Mouse (Mus musculus) lung, embryonic 16.5 days (tissue): ENCODE data around the gene Nicn1. TPM values are rescaled to one million over a fixed set of nuclear protein-coding genes. Genes with fewer than 3 reads are reported as not detected.

Experiments
- ATAC-seq: fragments of 200-750 bp; cut with Nextera tagmentation; 2 replicates; pipeline ENCODE4 v1.8.0; 2017; ENCODE audit warnings: low read depth, mild to moderate bottlenecking, moderate library complexity
- H3K27ac ChIP-seq: fragments of 300-500 bp; sonication (generic); 2 replicates; pipeline ENCODE4 v1.5.1; 2014; ENCODE audit warnings: mild to moderate bottlenecking, control low read depth, low read length
- H3K27me3 ChIP-seq: fragments of 300-500 bp; sonication (generic); 2 replicates; pipeline ENCODE4 v1.6.1; 2014; ENCODE audit warnings: low read depth, low read length, mixed read lengths; ENCODE audit not compliant: control insufficient read depth, insufficient read depth
- H3K36me3 ChIP-seq: fragments of 300-500 bp; sonication (generic); 2 replicates; pipeline ENCODE4 v1.6.1; 2014; ENCODE audit warnings: low read length; ENCODE audit not compliant: control insufficient read depth, insufficient read depth
- H3K4me1 ChIP-seq: fragments of 300-500 bp; sonication (generic); replicated peaks from 2 replicates; pipeline ENCODE4 v1.6.1; 2014; ENCODE audit warnings: low read length, mixed read lengths; ENCODE audit not compliant: control insufficient read depth, insufficient read depth
- H3K4me2 ChIP-seq: fragments of 300-500 bp; sonication (generic); 2 replicates; pipeline ENCODE4 v1.6.1; 2014; ENCODE audit warnings: low read depth, low read length, control low read depth
- H3K4me3 ChIP-seq: fragments of 300-500 bp; sonication (generic); 2 replicates; pipeline ENCODE4 v1.5.1; 2014; ENCODE audit warnings: mild to moderate bottlenecking, low read length, control low read depth
- H3K9ac ChIP-seq: fragments of 300-500 bp; sonication (generic); 2 replicates; pipeline ENCODE4 v1.6.1; 2014; ENCODE audit warnings: low read length, control low read depth
- H3K9me3 ChIP-seq: fragments of 300-500 bp; sonication (generic); 2 replicates; pipeline ENCODE4 v1.6.1; 2016; ENCODE audit warnings: low read length; ENCODE audit not compliant: control insufficient read depth
- WGBS: fragments of 180-500 bp; shearing (Covaris S2); extraction: QIAGEN DNeasy Blood & Tissue Kit; methylation state at CpG from one replicate; pipeline ENCODE4 v1.1.7; 2014; 5-methylcytosine and 5-hydroxymethylcytosine counted together
- polyA plus RNA-seq: library from polyadenylated mRNA; unstranded; fragments of >200 nt; fragmentation: Nextera tagmentation; extraction: Ambion mirVana; gene quantifications from 2 replicates; pipeline ENCODE4 v1.2.1, GENCODE M21; 2015

The Nicn1 gene
- 36.8 and 41.6 TPM in 2 replicates for polyA plus RNA-seq

DNA sequence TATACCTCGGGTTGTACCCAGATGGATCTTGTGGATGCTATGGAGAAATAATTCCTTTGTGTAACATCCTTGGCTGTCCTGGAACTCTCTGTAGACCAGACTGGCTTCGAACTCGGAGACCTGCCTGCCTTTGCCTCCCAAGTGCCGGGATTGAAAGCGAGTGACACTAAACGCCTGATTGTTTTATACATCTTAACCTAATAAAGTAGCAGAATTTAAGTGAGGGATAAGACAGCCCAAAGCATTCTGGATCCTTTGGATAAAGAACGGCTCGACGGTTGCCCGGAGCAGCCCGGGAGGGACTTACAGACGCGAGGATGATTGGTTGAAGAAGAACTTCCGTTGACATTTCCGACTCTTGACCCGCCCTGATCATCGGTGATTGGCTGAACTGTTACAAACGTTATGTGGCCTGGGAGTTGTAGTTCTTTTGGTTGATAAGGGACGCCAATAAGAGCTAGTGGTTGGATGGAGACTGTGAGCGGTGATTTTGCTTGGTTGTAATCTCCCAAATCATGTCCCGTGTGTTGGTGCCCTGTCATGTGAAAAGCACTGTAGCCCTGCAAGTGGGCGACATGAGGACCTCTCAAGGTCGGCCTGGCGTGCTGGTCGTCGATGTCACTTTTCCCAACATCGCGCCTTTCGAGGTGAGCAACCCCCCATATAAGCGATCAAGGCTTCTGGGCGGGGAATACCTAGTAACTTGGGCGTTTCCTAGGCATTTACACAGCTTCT lies at the start of gene Nicn1:
Gene Nicn1 (plus strand): TSS at position 414 of the 735 bp plus-strand sequence.
- H3K4me3 ChIP-seq, result peak within 1 kb of the TSS; percentile 76
- H3K4me1 ChIP-seq, result peaks cover 7% of the 10 kb centered on the region
- peak within 1 kb of the TSS; percentile 81 for H3K4me2 ChIP-seq
- peak within 1 kb of the TSS; percentile 72 for H3K9ac ChIP-seq
- H3K36me3 ChIP-seq, result peaks cover 4% of the 10 kb centered on the region; the same call in 1 of the 2 replicates
- no peaks in the 10 kb centered on the region for H3K9me3 ChIP-seq
- peak within 1 kb of the TSS; percentile 76 for H3K27ac ChIP-seq
- ATAC-seq, result peak; percentile 99
- no peaks in the 10 kb centered on the region for H3K27me3 ChIP-seq
- under 1% methylated on average over 32 of the region's 32 CpGs for WGBS

DNA sequence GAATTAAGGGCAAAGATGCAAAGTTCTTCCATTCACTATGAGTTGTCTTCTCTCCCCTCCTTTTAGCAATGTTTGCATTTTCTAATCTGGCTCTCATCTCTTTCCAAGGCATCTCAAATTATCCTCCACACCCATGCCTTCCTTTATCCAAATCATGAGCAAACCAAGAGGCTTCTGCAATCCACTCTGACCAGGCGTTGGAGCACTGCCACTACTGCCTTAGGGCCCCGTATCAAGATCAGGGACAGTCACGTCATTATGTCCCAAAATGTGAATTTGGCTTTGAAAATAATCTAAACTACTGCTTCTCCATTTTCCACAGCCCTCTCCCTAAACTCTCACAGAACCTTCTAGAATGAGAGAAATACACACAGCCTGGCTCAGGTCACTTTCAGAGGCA lies 45.7 kb upstream of the Nicn1 start:
- H3K9ac ChIP-seq, result no peak overlapping the region
- ATAC-seq, result no peak
- no peak overlapping the region for H3K4me2 ChIP-seq
- WGBS, result 76% methylated on average over 3 of the region's 3 CpGs
- H3K36me3 ChIP-seq, result peaks cover 5% of the 10 kb centered on the region; the same call in 1 of the 2 replicates
- no peaks in the 10 kb centered on the region for H3K27me3 ChIP-seq
- H3K4me1 ChIP-seq, result peaks cover 7% of the 10 kb centered on the region
- no peak overlapping the region for H3K4me3 ChIP-seq
- H3K9me3 ChIP-seq, result no peaks in the 10 kb centered on the region
- H3K27ac ChIP-seq, result no peak overlapping the region

- Histone ChIP-seq H3K36me3 (peaks cover 5% of the 10 kb centered on the region; the same call in 1 of the 2 replicates), H3K27me3 (no peaks in the 10 kb centered on the region), H3K4me3 (no peak overlapping the region), H3K27ac (no peak overlapping the region), H3K4me1 (peaks cover 4% of the 10 kb centered on the region), H3K9me3 (no peaks in the 10 kb centered on the region), H3K9ac (no peak overlapping the region), H3K4me2 (no peak overlapping the region)
- WGBS, result 61% methylated on average over 3 of the region's 3 CpGs
- ATAC-seq, result no peak
These were observed 45.2 kb upstream of the Nicn1 start for GRCm38 (mm10) chr9:108244984-108245383.

DNA sequence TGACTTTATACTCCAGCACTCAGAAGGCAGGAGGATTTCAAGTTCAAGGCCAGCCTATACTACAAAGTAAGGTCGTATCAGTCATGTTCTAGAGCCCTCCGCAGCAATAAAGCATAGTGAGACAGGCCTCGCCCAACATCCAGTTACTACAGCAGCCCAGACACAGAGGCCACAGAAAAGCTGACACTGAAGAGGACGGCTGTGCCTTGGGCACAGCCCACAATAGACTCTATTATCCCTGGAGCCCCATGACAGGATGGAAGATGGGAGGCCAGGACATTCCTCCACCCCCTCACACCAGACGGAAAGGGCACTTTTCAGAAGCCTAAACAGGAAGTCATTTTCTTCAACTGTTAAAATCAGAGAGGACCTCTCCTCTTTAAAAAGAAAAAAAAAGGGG lies 41.3 kb upstream of the Nicn1 start:
- Histone ChIP-seq H3K36me3 (peaks cover 17% of the 10 kb centered on the region; the same call in 1 of the 2 replicates), H3K27ac (no peak overlapping the region), H3K4me2 (no peak overlapping the region), H3K9me3 (no peaks in the 10 kb centered on the region), H3K9ac (no peak overlapping the region), H3K27me3 (no peaks in the 10 kb centered on the region), H3K4me3 (no peak overlapping the region), H3K4me1 (no peaks in the 10 kb centered on the region)
- 50% methylated on average over 5 of the region's 5 CpGs for WGBS
- no peak for ATAC-seq

GRCm38 (mm10) chr9:108251877-108252276 lies 38.4 kb upstream of the Nicn1 start:
- no peak overlapping the region for H3K4me3 ChIP-seq
- peaks cover 17% of the 10 kb centered on the region; the same call in 1 of the 2 replicates for H3K36me3 ChIP-seq
- no peaks in the 10 kb centered on the region for H3K9me3 ChIP-seq
- ATAC-seq, result no peak
- no peak overlapping the region for H3K27ac ChIP-seq
- H3K27me3 ChIP-seq, result no peaks in the 10 kb centered on the region
- no peaks in the 10 kb centered on the region for H3K4me1 ChIP-seq
- no peak overlapping the region for H3K9ac ChIP-seq
- WGBS, result 89% methylated on average over 6 of the region's 6 CpGs
- no peak overlapping the region for H3K4me2 ChIP-seq

DNA sequence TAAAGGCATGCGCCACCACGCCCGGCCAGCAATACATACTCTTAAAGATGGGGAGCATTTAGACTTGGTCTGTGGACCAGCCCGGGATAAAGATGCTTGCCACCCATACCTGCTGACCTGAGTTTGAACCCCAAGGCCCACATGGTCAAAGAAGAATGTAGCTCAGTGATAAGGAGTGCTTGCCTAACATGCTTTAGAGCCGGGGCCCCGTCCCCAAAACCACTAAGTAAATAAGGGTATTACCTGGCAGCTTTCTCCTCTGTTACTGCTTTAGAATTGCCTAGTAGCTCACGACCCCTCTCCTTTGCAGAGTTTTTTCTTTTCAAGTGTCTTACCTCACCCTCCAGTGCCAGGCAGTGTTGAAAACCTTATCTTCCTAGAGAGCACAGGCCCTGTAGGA lies 37.5 kb upstream of the Nicn1 start:
- peak; percentile 74 for ATAC-seq
- 62% methylated on average over 7 of the region's 7 CpGs for WGBS
- Histone ChIP-seq H3K9me3 (no peaks in the 10 kb centered on the region), H3K27ac (0 out of 2 replicates have a peak overlapping the region, but pooled peaks have one; percentile 13), H3K4me2 (no peak overlapping the region), H3K4me1 (no peaks in the 10 kb centered on the region), H3K27me3 (no peaks in the 10 kb centered on the region), H3K4me3 (no peak overlapping the region), H3K9ac (no peak overlapping the region), H3K36me3 (peaks cover 17% of the 10 kb centered on the region; the same call in 1 of the 2 replicates)

GRCm38 (mm10) chr9:108260526-108260925 lies 29.7 kb upstream of the Nicn1 start:
- Histone ChIP-seq H3K4me3 (no peak overlapping the region), H3K27ac (no peak overlapping the region), H3K4me2 (no peak overlapping the region), H3K27me3 (no peaks in the 10 kb centered on the region), H3K9ac (no peak overlapping the region), H3K36me3 (no peaks in the 10 kb centered on the region), H3K9me3 (no peaks in the 10 kb centered on the region), H3K4me1 (peaks cover 20% of the 10 kb centered on the region)
- 67% methylated on average over 4 of the region's 4 CpGs for WGBS
- ATAC-seq, result no peak

DNA sequence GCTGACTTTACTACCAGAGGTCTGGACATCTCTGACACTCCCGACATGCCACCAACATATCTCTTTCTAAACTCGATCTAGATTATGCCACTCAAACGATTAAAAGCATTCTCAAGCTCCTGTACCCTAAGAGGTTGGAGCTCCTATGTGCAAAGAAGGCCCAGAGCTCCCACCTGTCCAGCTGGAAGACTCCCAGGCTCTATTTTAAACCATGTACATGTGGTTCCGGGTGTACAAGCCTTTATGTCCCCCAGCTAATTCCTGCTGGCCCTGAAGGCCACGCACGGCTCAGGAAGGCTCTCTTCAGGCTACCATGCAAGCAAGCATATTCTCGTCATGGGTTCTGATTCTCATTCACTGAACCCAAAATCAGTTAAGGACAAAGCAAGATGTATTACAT lies 28.4 kb upstream of the Nicn1 start:
- no peaks in the 10 kb centered on the region for H3K9me3 ChIP-seq
- no peaks in the 10 kb centered on the region for H3K36me3 ChIP-seq
- peak overlapping the region; percentile 72 for H3K4me2 ChIP-seq
- peak overlapping the region; percentile 24; the same call in 1 of the 2 replicates for H3K27ac ChIP-seq
- no peak for ATAC-seq
- H3K4me1 ChIP-seq, result peaks cover 24% of the 10 kb centered on the region
- H3K9ac ChIP-seq, result peak overlapping the region; percentile 51
- WGBS, result 53% methylated on average over 7 of the region's 7 CpGs
- H3K27me3 ChIP-seq, result no peaks in the 10 kb centered on the region
- H3K4me3 ChIP-seq, result peak overlapping the region; percentile 95

DNA sequence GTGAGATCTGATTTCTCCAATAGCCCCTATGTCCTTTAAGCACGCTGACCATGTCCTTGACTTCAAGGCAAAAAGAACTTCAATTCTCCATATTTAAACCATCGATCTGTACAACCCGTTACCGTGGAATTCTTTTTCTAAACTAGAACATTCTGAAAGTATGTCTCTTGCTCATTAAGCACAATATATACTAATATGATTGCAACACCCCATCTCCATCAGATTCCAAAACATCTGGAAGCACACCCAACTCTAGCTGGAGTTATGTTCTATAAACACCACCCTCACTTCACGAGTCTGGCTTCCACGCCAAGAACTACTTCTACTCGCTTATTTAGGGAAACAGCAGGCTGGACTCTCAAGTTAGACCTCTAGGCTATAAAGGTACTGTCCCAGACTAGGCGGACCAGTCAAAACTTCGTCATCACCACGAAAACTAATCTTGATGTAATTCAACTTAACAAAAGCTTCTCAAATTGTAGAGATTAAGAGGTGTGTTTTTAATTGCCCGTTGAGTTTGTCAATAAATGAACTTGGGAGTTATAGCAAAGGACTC lies 27.7 kb upstream of the Nicn1 start:
- Histone ChIP-seq H3K4me3 (peak overlapping the region; percentile 95), H3K27me3 (no peaks in the 10 kb centered on the region), H3K4me2 (peak overlapping the region; percentile 72), H3K36me3 (no peaks in the 10 kb centered on the region), H3K4me1 (peaks cover 27% of the 10 kb centered on the region), H3K9me3 (no peaks in the 10 kb centered on the region), H3K27ac (peak overlapping the region; percentile 97), H3K9ac (peak overlapping the region; percentile 93)
- WGBS, result 27% methylated on average over 11 of the region's 11 CpGs
- ATAC-seq, result no peak
